Mouse (Mus musculus) neural tube, embryonic 13.5 days (tissue): ENCODE data around the gene Tbce. TPM values are rescaled to one million over a fixed set of nuclear protein-coding genes. Genes with fewer than 3 reads are reported as not detected.
"Not testable (repeated sequence)": the region's sequence is repeated elsewhere in the genome, so short reads cannot be mapped to it uniquely, and the experiment has no call there.

Source experiments
- ATAC-seq: fragments of 200-750 bp; cut with Nextera tagmentation; 2 replicates; pipeline ENCODE4 v1.8.0; 2017; ENCODE audit warnings: low read depth, mild to moderate bottlenecking, moderate TSS enrichment, moderate library complexity
- H3K27ac ChIP-seq: fragments of 300-500 bp; sonication (generic); replicated peaks from 2 replicates; pipeline ENCODE4 v1.5.1; 2015; ENCODE audit warnings: moderate library complexity, mild to moderate bottlenecking, inconsistent platforms
- H3K27me3 ChIP-seq: fragments of 300-500 bp; sonication (generic); 2 replicates; pipeline ENCODE4 v1.6.1; 2015; ENCODE audit warnings: mild to moderate bottlenecking, inconsistent platforms
- H3K36me3 ChIP-seq: fragments of 300-500 bp; sonication (generic); 2 replicates; pipeline ENCODE4 v1.6.1; 2015; ENCODE audit warnings: mild to moderate bottlenecking, inconsistent platforms
- H3K4me1 ChIP-seq: fragments of 300-500 bp; sonication (generic); replicated peaks from 2 replicates; pipeline ENCODE4 v1.6.1; 2015; ENCODE audit warnings: inconsistent platforms
- H3K4me2 ChIP-seq: fragments of 300-500 bp; sonication (generic); 2 replicates; pipeline ENCODE4 v1.6.1; 2015; ENCODE audit warnings: inconsistent platforms, mild to moderate bottlenecking, moderate library complexity
- H3K4me3 ChIP-seq: fragments of 300-500 bp; sonication (generic); 2 replicates; pipeline ENCODE4 v1.5.1; 2015; ENCODE audit warnings: mild to moderate bottlenecking, inconsistent platforms
- H3K9ac ChIP-seq: fragments of 300-500 bp; sonication (generic); 2 replicates; pipeline ENCODE4 v1.6.1; 2015; ENCODE audit warnings: moderate library complexity, mild to moderate bottlenecking, inconsistent platforms
- H3K9me3 ChIP-seq: fragments of 300-500 bp; sonication (generic); 2 replicates; pipeline ENCODE4 v1.6.1; 2016; ENCODE audit warnings: inconsistent platforms
- WGBS: fragments of 180-500 bp; shearing (Covaris S2); methylation state at CpG from one replicate; pipeline ENCODE4 v1.1.7; 2015; 5-methylcytosine and 5-hydroxymethylcytosine counted together
- polyA plus RNA-seq: library from polyadenylated mRNA; unstranded; fragments of >200 nt; fragmentation: Nextera tagmentation; extraction: Ambion mirVana; gene quantifications from 2 replicates; pipeline ENCODE4 v1.2.1, GENCODE M21; 2015

Gene Tbce
- polyA plus RNA-seq, 1 experiment from 2014 or later, result 102 TPM

DNA sequence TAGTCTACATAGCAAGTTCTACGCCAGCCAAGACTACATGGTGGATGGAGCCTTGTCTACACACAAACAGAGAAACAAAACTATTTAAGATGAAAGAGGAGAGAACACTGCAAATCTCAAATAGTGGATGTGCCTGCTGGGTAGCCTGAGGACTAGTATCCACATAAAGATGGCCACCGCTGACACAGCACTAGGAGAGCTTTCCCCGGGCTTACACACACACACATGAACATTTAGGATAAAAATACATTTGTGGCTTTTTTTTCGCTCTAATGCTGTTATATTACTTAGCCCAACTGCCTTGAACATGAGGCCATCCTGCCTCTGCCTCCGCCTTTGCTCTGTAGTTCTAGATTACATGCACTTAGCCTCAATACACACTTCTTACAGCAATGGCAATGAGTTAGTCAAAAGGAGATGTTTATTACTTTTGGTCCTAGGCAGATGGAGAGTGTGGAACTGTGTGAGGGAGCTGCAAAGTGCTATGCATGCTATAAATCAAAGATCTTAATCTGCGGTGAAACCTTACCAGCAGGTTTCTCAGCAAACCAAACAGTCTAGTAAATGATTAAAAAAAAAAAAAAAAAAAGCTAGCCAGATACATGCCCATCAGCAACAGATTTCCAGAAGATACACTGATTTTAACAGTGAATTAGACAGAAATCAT lies 13.2 kb downstream of the Tbce start:
- Histone ChIP-seq H3K4me2 (no peak overlapping the region), H3K9me3 (no peaks in the 10 kb centered on the region), H3K4me1 (no peaks in the 10 kb centered on the region), H3K27ac (no peak overlapping the region), H3K27me3 (no peaks in the 10 kb centered on the region), H3K9ac (no peak overlapping the region), H3K36me3 (peaks cover 35% of the 10 kb centered on the region), H3K4me3 (no peak overlapping the region)
- no peak for ATAC-seq
- 92% methylated on average over 6 of the region's 6 CpGs for WGBS

DNA sequence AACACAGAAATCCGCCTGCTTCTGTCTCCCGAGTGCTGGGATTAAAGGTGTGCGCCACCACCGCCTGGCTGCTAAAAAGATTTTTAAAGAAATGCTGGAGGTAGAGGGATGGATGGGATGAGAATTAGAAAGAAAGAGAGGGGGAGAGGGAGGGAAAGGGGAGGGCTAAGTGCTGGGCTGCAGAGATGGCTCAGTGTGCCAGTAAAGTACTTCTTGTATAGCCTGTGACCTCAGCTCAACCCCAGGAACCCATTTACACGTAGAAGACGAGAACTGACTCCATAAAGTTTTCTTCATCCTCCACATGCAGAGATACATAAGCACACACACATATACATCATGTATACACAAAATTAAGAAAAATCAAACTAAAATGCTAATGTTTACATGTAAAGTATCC lies 13.9 kb downstream of the Tbce start:
- no peak overlapping the region for H3K4me3 ChIP-seq
- no peaks in the 10 kb centered on the region for H3K9me3 ChIP-seq
- no peak overlapping the region for H3K4me2 ChIP-seq
- H3K36me3 ChIP-seq, result peaks cover 35% of the 10 kb centered on the region
- H3K27me3 ChIP-seq, result no peaks in the 10 kb centered on the region
- no peak overlapping the region for H3K9ac ChIP-seq
- WGBS, result 91% methylated on average over 6 of the region's 6 CpGs
- ATAC-seq, result no peak
- no peaks in the 10 kb centered on the region for H3K4me1 ChIP-seq
- no peak overlapping the region for H3K27ac ChIP-seq

DNA sequence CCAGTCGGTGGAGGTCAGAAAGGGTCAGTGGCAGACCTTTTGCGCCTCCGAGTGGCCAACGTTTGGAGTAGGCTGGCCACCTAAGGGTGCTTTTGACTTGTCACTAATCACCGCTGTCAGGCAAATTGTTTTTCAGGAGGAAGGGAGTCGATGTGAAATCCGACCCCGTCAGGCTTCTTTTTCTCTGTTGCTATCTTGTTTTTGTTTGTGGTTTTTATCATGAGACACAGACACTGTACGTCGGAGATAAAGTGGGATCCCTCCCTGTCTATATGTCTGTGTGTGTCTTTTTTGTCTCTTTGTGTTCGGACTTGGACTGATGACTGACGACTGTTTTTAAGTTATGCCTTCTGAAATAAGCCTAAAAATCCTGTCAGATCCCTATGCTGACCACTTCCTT lies 18.0 kb downstream of the Tbce start:
- not testable (repeated sequence) for H3K9ac ChIP-seq, H3K4me1 ChIP-seq, H3K4me2 ChIP-seq, H3K4me3 ChIP-seq, ATAC-seq, H3K27ac ChIP-seq, H3K9me3 ChIP-seq, H3K27me3 ChIP-seq
- WGBS, result 81% methylated on average over 11 of the region's 12 CpGs
- peaks cover 44% of the 10 kb centered on the region for H3K36me3 ChIP-seq

DNA sequence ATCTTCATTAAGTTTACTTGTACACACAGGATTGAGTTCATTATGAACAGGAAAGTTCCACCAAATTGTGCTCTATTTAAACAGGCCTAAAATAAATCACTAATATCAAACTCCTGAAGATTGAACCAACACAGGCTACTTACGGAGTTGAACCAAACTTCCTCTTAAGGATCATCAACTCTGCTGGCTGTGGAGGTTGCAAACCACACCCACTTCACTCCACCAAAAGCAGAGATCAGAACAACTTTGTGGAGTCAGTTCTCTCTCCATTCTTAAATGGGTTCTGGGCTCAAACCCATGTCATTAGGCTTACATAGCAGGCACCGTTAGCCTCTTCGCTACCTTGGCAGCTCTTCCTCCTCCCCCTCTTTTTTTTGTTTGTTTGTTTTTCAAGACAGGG lies 20.6 kb downstream of the Tbce start:
- Histone ChIP-seq H3K4me2 (no peak overlapping the region), H3K9me3 (no peaks in the 10 kb centered on the region), H3K36me3 (peaks cover 53% of the 10 kb centered on the region), H3K27ac (no peak overlapping the region), H3K27me3 (no peaks in the 10 kb centered on the region), H3K4me1 (no peaks in the 10 kb centered on the region), H3K4me3 (no peak overlapping the region), H3K9ac (no peak overlapping the region)
- no peak for ATAC-seq
- WGBS, result 97% methylated on average over 3 of the region's 3 CpGs

DNA sequence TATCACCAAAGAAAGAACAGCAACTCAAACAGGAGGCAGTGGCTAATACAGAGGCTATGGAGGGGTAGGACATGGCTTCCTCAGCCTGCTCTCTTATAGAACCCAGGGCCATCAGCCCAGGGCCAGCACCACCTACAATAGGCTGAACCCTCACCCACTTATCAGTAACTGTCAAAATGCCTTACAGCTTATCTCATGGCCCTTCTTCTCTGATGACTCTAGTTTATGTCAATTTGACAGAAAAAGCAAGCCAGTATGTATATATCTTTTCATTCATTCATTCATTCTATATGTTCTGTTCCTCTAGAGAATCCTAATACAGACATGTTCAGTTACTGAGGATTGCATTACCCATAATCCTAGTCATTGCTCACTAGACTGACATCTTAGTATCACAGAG lies 21.2 kb downstream of the Tbce start:
- Histone ChIP-seq H3K27ac (no peak overlapping the region), H3K4me2 (no peak overlapping the region), H3K27me3 (no peaks in the 10 kb centered on the region), H3K9ac (no peak overlapping the region), H3K36me3 (peaks cover 57% of the 10 kb centered on the region), H3K4me3 (no peak overlapping the region), H3K9me3 (no peaks in the 10 kb centered on the region), H3K4me1 (no peaks in the 10 kb centered on the region)
- ATAC-seq, result no peak

DNA sequence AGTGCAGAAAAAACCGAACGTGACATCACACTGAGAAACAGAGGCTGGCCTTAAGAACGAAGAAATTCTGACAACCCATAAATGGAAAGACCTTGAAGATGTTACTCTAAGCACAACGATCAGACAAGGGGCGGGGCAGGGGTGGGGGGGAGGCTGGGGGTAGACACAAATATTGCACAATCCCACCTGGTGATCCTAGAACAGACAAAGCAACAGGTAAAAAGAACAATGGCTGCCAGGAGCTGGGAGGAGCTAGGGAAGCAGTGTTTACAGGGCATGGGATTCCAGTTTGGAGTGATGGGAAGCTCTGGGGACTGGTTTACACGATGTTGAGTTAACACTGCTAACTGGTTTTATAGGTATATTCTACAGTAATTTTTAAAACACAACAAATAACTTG lies 23.8 kb downstream of the Tbce start:
- no peaks in the 10 kb centered on the region for H3K27me3 ChIP-seq
- WGBS, result 94% methylated on average over 6 of the region's 6 CpGs
- H3K9me3 ChIP-seq, result no peaks in the 10 kb centered on the region
- no peak overlapping the region for H3K27ac ChIP-seq
- no peak overlapping the region for H3K9ac ChIP-seq
- no peak for ATAC-seq
- peaks cover 77% of the 10 kb centered on the region for H3K36me3 ChIP-seq
- H3K4me3 ChIP-seq, result no peak overlapping the region
- H3K4me2 ChIP-seq, result no peak overlapping the region
- no peaks in the 10 kb centered on the region for H3K4me1 ChIP-seq

DNA sequence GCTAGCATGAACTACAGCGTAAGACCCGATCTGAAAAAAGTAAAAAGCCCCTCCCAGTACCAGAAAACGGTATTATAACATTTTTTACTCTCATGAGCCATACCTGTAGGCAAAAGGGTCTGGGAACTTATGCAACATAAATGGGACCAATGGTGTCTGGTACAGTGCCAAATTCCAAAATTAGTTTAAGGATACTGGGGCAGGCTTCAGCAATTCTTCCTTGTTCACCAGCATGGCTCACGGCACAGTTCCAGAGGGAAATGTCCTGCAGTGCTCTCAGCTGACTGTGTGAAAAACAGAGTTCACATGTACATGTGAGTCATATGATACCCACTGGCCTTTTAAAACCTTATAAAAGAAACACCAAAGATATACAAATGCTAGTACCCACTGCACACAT lies 24.9 kb downstream of the Tbce start:
- Histone ChIP-seq H3K4me2 (no peak overlapping the region), H3K4me1 (no peaks in the 10 kb centered on the region), H3K9me3 (no peaks in the 10 kb centered on the region), H3K36me3 (peaks cover 82% of the 10 kb centered on the region), H3K9ac (no peak overlapping the region), H3K27me3 (no peaks in the 10 kb centered on the region), H3K27ac (no peak overlapping the region), H3K4me3 (no peak overlapping the region)
- WGBS, result 92% methylated on average over 4 of the region's 4 CpGs
- ATAC-seq, result no peak

DNA sequence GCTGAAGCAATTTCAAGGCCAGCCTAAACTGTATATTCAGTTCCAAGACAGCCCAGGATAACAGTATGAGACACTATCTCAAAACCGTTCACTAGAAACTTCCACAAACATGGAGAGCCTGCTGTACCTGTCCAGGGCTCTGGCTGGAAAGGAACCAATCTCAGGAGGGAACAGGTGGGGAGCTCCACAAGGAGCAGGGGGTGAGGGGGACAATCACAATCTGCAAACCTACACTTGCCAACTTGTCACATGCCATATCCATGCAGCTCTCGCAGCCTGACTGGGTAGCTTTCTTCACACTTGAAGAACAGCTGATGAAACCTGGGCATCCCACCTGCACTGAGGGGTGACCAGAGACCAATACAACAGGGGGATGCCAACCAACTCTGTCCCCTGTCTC lies 25.4 kb downstream of the Tbce start:
- Histone ChIP-seq H3K9me3 (no peaks in the 10 kb centered on the region), H3K36me3 (peaks cover 82% of the 10 kb centered on the region), H3K4me1 (no peaks in the 10 kb centered on the region), H3K27me3 (no peaks in the 10 kb centered on the region), H3K9ac (no peak overlapping the region), H3K4me2 (no peak overlapping the region), H3K4me3 (no peak overlapping the region), H3K27ac (no peak overlapping the region)
- whole genome bisulfite sequencing, result 93% methylated on average over 2 of the region's 2 CpGs
- ATAC-seq, result no peak

DNA sequence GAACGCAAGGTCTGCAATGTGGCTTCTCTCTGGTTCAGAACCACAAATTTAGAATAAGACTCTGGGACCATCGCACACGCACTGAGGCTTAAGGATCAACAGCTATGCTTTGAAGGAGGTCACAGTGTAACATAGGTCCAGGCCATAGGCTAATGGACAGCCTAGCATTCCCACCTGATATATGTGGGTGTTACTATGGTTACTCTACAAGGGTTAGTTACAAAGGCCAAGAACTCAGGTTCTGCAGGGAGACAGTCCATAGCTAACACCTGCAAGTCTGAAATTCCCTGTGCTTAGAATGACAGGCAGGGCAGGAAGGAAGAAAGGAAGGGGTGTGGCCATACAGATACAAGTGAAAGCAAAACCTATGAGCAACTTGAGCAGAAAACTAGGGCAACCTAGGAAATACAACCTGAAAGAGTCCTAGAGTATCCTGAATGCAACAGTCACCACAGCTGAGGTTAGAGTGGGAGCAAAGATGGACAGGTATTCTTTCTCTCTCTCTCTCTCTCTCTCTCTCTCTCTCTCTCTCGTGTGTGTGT lies 27.9 kb downstream of the Tbce start:
- no peaks in the 10 kb centered on the region for H3K9me3 ChIP-seq
- 90% methylated on average over 4 of the region's 4 CpGs for WGBS
- peaks cover 75% of the 10 kb centered on the region for H3K36me3 ChIP-seq
- H3K4me3 ChIP-seq, result no peak overlapping the region
- no peak overlapping the region for H3K4me2 ChIP-seq
- no peak overlapping the region for H3K9ac ChIP-seq
- no peak for ATAC-seq
- H3K27ac ChIP-seq, result no peak overlapping the region
- H3K27me3 ChIP-seq, result no peaks in the 10 kb centered on the region
- H3K4me1 ChIP-seq, result no peaks in the 10 kb centered on the region

DNA sequence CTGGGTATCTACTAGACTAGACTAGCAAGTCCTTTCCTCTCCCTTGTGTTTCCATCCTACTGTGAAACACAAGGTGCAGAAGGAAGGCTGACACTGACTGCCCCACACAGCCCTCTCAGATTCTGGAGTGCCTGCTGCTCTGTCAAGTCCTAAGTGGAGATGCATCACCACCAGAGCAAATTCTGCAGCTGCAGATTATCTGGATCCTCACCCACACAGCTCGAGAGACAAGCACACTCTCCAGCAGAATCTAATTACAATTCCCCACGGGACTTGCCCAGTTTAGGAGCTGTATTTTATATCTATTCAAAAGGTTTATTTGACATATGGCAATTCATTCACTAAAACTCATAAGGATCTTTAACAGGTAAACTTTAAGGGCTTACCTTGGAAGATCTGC lies 33.4 kb downstream of the Tbce start:
- H3K27ac ChIP-seq, result no peak overlapping the region
- H3K36me3 ChIP-seq, result peaks cover 78% of the 10 kb centered on the region
- no peak overlapping the region for H3K9ac ChIP-seq
- no peaks in the 10 kb centered on the region for H3K4me1 ChIP-seq
- ATAC-seq, result no peak
- no peak overlapping the region for H3K4me3 ChIP-seq
- 66% methylated on average over 2 of the region's 2 CpGs for WGBS
- no peaks in the 10 kb centered on the region for H3K27me3 ChIP-seq
- no peaks in the 10 kb centered on the region for H3K9me3 ChIP-seq
- no peak overlapping the region for H3K4me2 ChIP-seq

DNA sequence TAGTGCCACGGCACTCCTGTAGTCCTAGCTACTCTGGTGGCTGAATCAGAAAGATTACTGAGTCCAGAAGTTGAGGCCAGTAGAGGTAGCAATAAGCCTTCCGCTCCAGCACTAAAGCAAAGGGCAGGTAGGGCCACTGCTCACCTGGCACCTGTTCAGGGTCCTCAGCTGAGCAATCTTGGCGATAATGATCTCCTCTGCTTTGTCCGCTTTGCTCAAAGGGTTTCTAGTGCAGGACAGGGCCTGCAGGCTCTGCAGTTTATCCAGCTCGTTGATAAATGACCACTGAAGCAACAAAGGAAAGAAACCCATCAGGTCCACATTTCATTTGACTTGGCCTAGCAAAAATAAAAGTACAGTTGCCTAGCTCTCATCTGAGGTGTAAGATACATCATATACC lies 34.4 kb downstream of the Tbce start:
- Histone ChIP-seq H3K4me3 (no peak overlapping the region), H3K9ac (no peak overlapping the region), H3K4me1 (no peaks in the 10 kb centered on the region), H3K27ac (no peak overlapping the region), H3K27me3 (no peaks in the 10 kb centered on the region), H3K36me3 (peaks cover 84% of the 10 kb centered on the region), H3K9me3 (no peaks in the 10 kb centered on the region), H3K4me2 (no peak overlapping the region)
- WGBS, result 93% methylated on average over 5 of the region's 5 CpGs
- no peak for ATAC-seq

DNA sequence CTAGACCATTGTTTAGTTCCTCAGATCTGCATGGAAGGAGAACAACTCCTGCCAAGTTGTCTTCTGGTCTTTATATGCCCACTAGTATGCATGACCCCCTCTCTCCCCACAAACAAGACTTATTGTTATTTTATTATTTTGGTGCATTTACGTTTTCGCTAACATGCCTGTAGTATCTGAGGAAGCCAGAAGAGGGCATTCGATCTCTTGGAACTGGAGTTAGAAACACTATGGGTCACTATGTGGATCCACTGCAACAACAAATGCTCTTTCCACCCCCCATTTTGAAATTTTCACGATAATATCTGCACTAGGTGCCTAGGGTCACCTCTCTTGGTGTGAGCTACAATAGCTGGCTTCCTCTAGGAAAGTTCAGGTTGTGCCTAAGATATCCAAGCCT lies 35.4 kb downstream of the Tbce start:
- Histone ChIP-seq H3K9me3 (no peaks in the 10 kb centered on the region), H3K27ac (no peak overlapping the region), H3K9ac (no peak overlapping the region), H3K36me3 (peaks cover 85% of the 10 kb centered on the region), H3K4me2 (no peak overlapping the region), H3K4me1 (no peaks in the 10 kb centered on the region), H3K4me3 (no peak overlapping the region), H3K27me3 (no peaks in the 10 kb centered on the region)
- 86% methylated on average over 4 of the region's 4 CpGs for WGBS
- ATAC-seq, result no peak

DNA sequence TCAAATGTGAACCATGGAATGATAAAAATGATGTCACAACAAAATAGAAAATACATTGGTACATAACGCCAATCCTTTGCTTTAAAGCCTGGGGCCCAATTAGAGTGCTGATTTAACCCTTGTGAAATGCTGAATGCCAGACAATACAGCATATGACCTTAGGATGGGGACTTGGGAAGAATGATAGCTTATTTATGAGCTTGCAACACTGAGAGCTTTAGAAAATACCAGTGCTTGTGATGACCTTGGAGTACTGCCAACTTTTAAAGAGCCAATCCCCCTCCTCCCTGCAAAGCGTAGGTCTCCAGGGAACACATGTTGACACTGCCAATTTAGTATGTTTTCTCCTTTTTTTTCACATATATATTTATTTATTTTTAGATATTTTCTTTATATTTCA lies 36.7 kb downstream of the Tbce start:
- H3K4me2 ChIP-seq, result no peak overlapping the region
- H3K27ac ChIP-seq, result no peak overlapping the region
- H3K36me3 ChIP-seq, result peaks cover 87% of the 10 kb centered on the region
- ATAC-seq, result 0 out of 2 replicates have a peak, but pooled peaks have one; percentile 27
- H3K9ac ChIP-seq, result no peak overlapping the region
- H3K27me3 ChIP-seq, result no peaks in the 10 kb centered on the region
- no peaks in the 10 kb centered on the region for H3K9me3 ChIP-seq
- no peaks in the 10 kb centered on the region for H3K4me1 ChIP-seq
- 54% methylated on average over 2 of the region's 2 CpGs for WGBS
- H3K4me3 ChIP-seq, result no peak overlapping the region
